Mouse (Mus musculus): Measurements from ENCODE around the gene Adam12. TPM values are rescaled to one million over a fixed set of nuclear protein-coding genes. Genes with fewer than 3 reads are reported as not detected.

The Adam12 gene
- polyA plus RNA-seq, 1 experiment from 2014 or later: 0.93 TPM

DNA sequence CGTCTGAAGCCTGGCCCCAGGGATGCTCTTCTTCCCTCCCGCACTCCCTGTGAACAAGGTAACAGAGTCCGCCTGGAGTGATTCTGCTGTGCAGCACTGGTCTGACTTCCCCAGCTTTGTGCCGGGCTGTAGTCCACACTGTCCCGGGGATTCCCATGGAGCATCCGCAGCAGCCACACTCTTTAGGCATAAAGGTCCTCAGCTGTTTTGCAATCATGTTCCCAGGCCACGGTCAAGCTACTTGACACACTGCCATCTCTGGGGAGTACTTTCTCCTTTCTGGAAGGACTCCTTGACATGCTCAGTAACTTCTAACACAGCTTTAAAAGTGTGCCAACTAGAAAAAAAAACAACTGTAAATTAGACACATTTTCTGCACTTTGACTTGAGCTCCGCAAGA lies 116.5 kb downstream of the Adam12 start:
- Histone ChIP-seq H3K4me3 (no peak overlapping the region), H3K36me3 (replicated peaks) (no peaks in the 10 kb centered on the region), H3K4me1 (no peaks in the 10 kb centered on the region), H3K27me3 (ENCODE audit: poor library complexity, severe bottlenecking) (no peaks in the 10 kb centered on the region), H3K27ac (no peak overlapping the region), H3K9me3 (no peaks in the 10 kb centered on the region)
- 89% methylated on average over 8 of the region's 8 CpGs for WGBS
- no peak for DNase-seq (ENCODE audit: extremely low spot score, low spot score)

DNA sequence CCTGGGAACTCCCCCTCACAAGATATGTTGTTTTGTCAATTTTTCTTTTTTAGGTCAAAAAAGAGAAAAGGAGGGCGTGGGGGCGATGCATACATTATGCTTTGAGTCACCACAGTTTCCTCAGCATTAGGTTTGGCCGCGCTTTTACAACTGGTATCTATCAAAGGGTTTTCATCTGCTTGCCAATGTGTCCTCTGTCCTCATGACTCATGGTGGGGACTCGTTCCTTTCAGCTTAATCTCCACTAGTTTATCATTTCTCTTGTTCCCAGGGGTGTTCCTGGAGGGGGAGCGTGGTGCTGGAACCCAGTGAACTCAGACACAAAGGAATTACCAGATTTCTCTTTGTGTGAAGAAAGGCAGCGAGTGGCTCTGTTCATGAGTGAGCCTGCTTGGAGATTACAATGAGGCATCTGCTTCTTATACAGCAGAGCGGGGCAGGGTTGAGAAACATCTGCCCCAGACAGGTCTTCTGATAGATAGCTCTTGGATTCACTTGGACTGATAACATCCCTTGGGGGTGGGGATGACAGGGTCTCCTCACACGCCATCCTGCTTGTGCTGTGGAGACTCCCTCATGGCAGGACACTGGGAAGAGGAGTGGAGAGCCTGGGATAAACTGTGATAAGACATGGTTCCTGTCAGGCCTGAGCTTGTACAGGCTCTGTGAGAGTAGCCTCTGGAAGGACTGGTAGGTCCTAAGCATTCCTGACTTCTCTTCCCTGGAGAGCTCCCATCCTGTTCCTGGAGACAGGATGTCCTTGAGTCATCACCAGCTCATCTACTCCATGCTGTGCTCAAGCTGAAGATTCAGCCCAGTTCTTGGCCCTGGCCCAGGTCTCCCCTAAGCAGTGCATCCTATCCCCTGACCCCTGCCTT lies 117.4 kb downstream of the Adam12 start:
- 84% methylated on average over 9 of the region's 9 CpGs for WGBS
- H3K4me1 ChIP-seq: no peaks in the 10 kb centered on the region
- no peaks in the 10 kb centered on the region for H3K9me3 ChIP-seq
- no peak for DNase-seq (ENCODE audit: extremely low spot score, low spot score)
- no peak overlapping the region for H3K4me3 ChIP-seq
- H3K27me3 ChIP-seq (ENCODE audit: poor library complexity, severe bottlenecking): no peaks in the 10 kb centered on the region
- no peak overlapping the region for H3K27ac ChIP-seq
- H3K36me3 ChIP-seq (replicated peaks): no peaks in the 10 kb centered on the region

DNA sequence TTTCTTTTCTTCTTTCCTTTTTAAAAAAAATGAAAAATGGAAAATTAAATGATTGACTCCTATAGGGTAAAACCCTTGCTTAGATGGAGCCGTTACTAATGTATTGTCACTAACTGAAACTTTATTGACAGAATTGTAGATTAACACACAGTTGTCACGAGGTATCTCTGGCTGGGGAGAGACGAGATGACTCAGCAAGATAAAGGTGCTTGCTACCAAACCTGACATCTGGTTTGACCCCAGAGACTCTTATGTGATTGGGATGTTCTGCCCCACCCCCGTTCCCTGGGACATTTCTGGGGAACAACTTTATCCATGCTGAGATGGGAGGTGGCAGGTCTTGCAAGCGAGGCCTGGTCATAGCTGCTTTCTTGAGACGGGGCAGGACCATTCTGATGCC lies 118.1 kb downstream of the Adam12 start:
- Histone ChIP-seq H3K4me1 (no peaks in the 10 kb centered on the region), H3K4me3 (no peak overlapping the region), H3K27ac (no peak overlapping the region), H3K9me3 (no peaks in the 10 kb centered on the region), H3K27me3 (ENCODE audit: poor library complexity, severe bottlenecking) (no peaks in the 10 kb centered on the region), H3K36me3 (replicated peaks) (no peaks in the 10 kb centered on the region)
- DNase-seq (ENCODE audit: extremely low spot score, low spot score): no peak
- WGBS: 86% methylated on average over 6 of the region's 6 CpGs

DNA sequence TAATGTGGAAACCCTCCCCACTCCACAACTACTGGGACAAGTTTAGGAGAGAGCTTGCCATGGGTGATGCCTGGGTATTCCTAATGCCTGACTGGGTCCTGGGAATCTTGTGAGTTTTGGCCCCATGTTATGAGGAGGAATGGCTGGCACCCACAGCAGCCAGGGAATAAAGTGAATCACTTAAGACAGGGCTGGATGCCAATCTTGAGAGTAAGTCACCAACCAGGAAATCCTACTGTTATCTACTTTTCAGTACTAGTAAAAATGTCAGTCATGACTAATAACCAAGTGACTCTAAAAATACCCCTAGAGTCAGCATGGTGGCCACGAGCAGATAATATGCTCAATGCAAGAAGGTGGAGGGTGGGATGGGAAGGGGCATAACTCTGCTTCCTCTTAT lies 121.8 kb downstream of the Adam12 start:
- Histone ChIP-seq H3K27ac (no peak overlapping the region), H3K36me3 (replicated peaks) (no peaks in the 10 kb centered on the region), H3K4me3 (no peak overlapping the region), H3K9me3 (no peaks in the 10 kb centered on the region), H3K27me3 (ENCODE audit: poor library complexity, severe bottlenecking) (no peaks in the 10 kb centered on the region), H3K4me1 (no peaks in the 10 kb centered on the region)
- DNase-seq (ENCODE audit: extremely low spot score, low spot score): no peak
- WGBS: 85% methylated on average over 1 of the region's 1 CpGs

DNA sequence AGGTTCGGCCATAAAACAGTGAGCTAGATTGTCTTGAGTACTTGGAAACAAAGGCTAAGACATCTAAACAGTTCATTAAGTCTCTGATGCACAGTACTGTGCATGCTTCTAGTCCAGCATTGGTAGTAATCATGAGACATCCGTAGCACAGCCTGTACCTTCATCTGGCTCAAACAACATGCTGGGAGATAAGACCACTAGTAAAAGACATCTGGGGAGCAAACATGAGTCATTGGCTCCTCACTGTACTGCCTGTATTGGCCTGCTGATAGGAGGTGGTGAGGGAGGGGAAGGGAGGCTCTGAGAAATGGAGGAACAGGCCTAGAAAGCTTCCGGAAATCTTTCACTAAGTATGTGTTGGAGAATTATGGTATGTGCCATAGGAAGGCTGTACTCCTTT lies 124.1 kb downstream of the Adam12 start:
- no peak for DNase-seq (ENCODE audit: extremely low spot score, low spot score)
- H3K4me3 ChIP-seq: no peak overlapping the region
- H3K27ac ChIP-seq: no peak overlapping the region
- WGBS: 91% methylated on average over 3 of the region's 3 CpGs
- H3K36me3 ChIP-seq (replicated peaks): no peaks in the 10 kb centered on the region
- H3K4me1 ChIP-seq: no peaks in the 10 kb centered on the region
- H3K27me3 ChIP-seq (ENCODE audit: poor library complexity, severe bottlenecking): no peaks in the 10 kb centered on the region
- H3K9me3 ChIP-seq: no peaks in the 10 kb centered on the region

DNA sequence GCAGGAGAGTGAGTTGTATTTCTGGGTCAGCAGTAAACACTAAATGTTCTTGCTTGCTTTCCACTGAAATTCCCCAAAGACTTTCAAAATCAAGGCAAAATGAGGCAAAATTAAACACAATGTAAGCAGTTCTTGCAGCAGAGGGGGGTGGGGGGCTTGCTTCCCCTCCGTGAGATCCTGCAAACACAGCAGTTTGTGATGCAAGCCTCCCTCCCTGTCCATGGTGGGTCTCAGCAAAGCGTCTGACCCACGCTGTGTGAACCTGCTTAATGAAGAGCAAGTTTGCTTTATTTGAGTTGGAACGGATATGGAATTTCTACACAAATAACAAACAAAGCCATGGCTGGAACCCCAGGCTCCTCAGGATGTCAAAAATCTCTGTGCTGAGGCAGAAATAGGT lies 132.9 kb downstream of the Adam12 start:
- Histone ChIP-seq H3K4me3 (no peak overlapping the region), H3K27me3 (ENCODE audit: poor library complexity, severe bottlenecking) (no peaks in the 10 kb centered on the region), H3K9me3 (no peaks in the 10 kb centered on the region), H3K4me1 (peaks cover 5% of the 10 kb centered on the region), H3K36me3 (replicated peaks) (no peaks in the 10 kb centered on the region), H3K27ac (no peak overlapping the region)
- WGBS: 62% methylated on average over 4 of the region's 4 CpGs
- no peak for DNase-seq (ENCODE audit: extremely low spot score, low spot score)

DNA sequence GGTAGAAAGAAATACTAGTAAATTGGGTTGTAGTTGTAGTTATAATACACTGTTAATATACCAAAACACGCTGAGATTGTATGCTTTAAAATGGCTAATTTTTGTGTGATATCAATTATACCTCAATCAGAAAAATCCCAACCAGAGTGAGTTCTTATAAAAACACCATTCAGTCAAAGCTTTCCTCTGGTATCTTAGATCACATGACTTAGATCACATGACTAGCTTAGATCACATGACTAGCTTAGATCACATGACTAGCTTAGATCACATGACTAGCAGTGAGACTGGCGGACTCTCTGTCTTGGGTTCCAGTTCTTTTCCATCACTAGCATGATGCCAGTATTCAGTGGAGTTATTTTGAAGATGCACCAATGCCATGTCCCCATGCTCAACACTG lies 134.1 kb downstream of the Adam12 start:
- H3K9me3 ChIP-seq: no peaks in the 10 kb centered on the region
- H3K4me3 ChIP-seq: no peak overlapping the region
- H3K36me3 ChIP-seq (replicated peaks): no peaks in the 10 kb centered on the region
- WGBS: 91% methylated on average over 2 of the region's 2 CpGs
- no peaks in the 10 kb centered on the region for H3K27me3 ChIP-seq (ENCODE audit: poor library complexity, severe bottlenecking)
- H3K4me1 ChIP-seq: peaks cover 6% of the 10 kb centered on the region
- no peak overlapping the region for H3K27ac ChIP-seq
- DNase-seq (ENCODE audit: extremely low spot score, low spot score): no peak

DNA sequence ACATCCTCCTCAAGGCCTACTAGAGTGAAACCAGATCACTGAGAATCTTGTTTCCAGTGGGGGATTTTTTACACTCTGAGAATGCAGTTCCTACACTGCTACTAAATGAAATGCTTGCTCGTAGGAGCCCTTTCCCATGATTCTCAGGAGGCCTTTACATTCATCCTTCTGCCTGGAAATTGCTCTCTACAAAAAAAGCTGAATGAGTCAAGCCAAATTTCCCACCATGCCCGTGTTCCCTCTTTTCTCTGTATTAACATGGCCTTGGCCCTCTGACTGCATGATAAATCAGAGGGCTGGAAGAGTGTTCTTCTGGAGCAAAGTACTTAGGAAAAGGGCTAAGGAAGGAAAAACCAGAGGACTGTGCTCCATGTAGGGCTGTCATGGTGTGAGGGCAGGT lies 138.1 kb downstream of the Adam12 start:
- Histone ChIP-seq H3K27ac (0 out of 2 replicates have a peak overlapping the region, but pooled peaks have one; percentile 15), H3K4me3 (no peak overlapping the region), H3K27me3 (ENCODE audit: poor library complexity, severe bottlenecking) (no peaks in the 10 kb centered on the region), H3K36me3 (replicated peaks) (no peaks in the 10 kb centered on the region), H3K4me1 (peaks cover 9% of the 10 kb centered on the region), H3K9me3 (no peaks in the 10 kb centered on the region)
- DNase-seq (ENCODE audit: extremely low spot score, low spot score): no peak
- 83% methylated on average over 2 of the region's 2 CpGs for whole genome bisulfite sequencing

DNA sequence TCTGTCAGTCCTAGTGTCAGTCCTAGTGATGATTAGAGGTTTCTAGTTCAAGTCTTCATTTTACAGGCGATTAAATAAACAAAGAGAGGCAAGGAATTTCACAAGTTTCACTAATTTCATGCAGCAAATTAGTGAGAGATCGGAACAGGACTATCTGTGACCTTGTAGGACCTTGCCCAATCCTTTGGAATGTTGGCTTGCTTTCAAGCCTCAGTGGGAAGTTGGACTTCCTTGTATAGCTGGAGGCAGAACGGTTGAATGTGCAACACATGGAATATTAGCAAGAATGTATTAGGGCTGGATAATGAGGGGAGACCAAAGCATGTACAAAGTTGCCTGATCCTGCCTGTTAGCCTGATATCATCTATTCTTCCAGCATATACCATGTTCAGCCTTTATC lies 141.2 kb downstream of the Adam12 start:
- no peaks in the 10 kb centered on the region for H3K36me3 ChIP-seq (replicated peaks)
- H3K4me1 ChIP-seq: peaks cover 10% of the 10 kb centered on the region
- H3K27me3 ChIP-seq (ENCODE audit: poor library complexity, severe bottlenecking): no peaks in the 10 kb centered on the region
- H3K9me3 ChIP-seq: no peaks in the 10 kb centered on the region
- WGBS: 77% methylated on average over 3 of the region's 3 CpGs
- no peak overlapping the region for H3K27ac ChIP-seq
- DNase-seq (ENCODE audit: extremely low spot score, low spot score): no peak
- no peak overlapping the region for H3K4me3 ChIP-seq

DNA sequence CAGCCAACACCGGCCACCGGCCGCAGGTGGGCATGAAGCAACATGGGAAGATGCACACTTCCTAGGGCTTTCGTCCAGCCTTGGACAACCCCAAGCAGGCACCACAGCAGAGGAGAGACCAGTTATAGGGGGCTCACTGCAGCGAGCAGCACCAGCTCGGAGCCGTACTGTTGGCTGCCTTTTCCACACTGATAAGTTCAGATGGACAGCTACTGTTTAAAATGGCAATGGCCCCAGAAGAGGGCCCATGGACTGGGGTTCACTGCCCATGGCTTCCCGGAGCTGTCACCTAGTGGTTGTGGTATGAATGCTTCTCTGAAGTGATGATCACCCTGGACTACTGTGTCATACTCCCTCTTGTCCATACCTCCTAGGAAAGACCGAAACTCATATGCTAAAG lies 141.7 kb downstream of the Adam12 start:
- H3K4me3 ChIP-seq: no peak overlapping the region
- no peaks in the 10 kb centered on the region for H3K36me3 ChIP-seq (replicated peaks)
- no peak overlapping the region for H3K27ac ChIP-seq
- 95% methylated on average over 9 of the region's 9 CpGs for WGBS
- peaks cover 10% of the 10 kb centered on the region for H3K4me1 ChIP-seq
- no peaks in the 10 kb centered on the region for H3K27me3 ChIP-seq (ENCODE audit: poor library complexity, severe bottlenecking)
- no peaks in the 10 kb centered on the region for H3K9me3 ChIP-seq
- DNase-seq (ENCODE audit: extremely low spot score, low spot score): no peak

DNA sequence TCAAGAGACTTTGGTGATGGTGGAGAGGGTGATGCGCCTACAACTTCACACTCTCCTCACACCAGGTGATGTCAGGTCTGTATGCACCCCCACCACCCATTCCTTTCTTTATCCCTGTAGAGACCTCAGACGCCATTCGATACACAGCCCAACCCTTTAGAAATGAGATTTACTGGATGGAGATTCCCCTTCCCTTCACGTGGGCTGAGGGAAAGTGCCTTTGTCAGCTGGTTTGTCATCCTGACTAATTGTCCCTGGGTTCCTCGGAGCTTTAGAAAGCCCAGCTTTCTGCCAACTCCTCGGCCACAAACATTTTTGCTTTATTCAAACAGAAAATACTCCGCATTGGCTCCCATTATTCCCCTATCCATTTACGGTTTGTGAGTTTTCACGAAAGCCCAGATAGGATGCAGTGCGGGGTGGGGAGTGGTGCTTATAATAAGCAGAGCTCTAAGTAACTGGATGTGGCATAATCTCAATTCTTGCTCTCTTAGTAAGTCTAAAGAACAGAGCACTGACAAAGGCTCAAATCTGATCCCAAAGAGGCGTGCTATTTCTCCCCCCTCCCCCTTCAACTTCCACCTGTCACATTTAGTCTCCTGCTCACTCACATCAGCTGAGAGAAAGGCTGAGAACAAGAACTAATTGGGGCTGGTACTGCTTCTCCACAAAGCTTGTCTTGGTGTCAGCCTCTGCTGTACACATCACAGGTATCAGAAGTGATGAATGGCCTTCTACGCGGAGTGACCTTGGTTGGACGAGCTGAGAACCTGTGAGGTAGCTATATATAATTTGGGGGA lies 143.2 kb downstream of the Adam12 start:
- Histone ChIP-seq H3K4me1 (0 out of 2 replicates have a peak, but pooled peaks cover 7% of the 10 kb centered on the region), H3K36me3 (replicated peaks) (no peaks in the 10 kb centered on the region), H3K4me3 (no peak overlapping the region), H3K9me3 (no peaks in the 10 kb centered on the region), H3K27ac (no peak overlapping the region), H3K27me3 (ENCODE audit: poor library complexity, severe bottlenecking) (no peaks in the 10 kb centered on the region)
- 88% methylated on average over 14 of the region's 14 CpGs for WGBS
- no peak for DNase-seq (ENCODE audit: extremely low spot score, low spot score)

DNA sequence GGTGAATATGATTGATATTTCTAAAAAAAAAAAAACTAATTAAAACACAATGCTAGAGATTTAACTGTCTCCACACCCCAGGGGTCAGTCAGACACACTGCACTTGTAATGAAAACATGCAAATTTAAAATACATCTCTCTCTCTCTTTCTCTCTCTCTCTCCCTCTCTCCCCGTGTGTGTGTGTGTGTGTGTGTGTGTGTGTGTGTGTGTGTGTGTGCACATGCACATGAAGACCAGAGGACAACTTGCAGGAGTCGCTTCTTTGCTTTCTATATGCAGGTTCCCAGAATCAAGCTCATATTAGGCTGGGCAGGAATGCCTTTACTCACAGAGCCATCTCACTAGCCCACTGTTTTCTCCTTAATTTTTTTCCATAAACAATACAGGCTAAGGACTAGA lies 146.6 kb downstream of the Adam12 start:
- Histone ChIP-seq H3K36me3 (replicated peaks) (no peaks in the 10 kb centered on the region), H3K4me1 (0 out of 2 replicates have a peak, but pooled peaks cover 7% of the 10 kb centered on the region), H3K27me3 (ENCODE audit: poor library complexity, severe bottlenecking) (no peaks in the 10 kb centered on the region), H3K27ac (no peak overlapping the region), H3K9me3 (no peaks in the 10 kb centered on the region), H3K4me3 (no peak overlapping the region)
- 78% methylated on average over 2 of the region's 2 CpGs for WGBS
- DNase-seq (ENCODE audit: extremely low spot score, low spot score): no peak

DNA sequence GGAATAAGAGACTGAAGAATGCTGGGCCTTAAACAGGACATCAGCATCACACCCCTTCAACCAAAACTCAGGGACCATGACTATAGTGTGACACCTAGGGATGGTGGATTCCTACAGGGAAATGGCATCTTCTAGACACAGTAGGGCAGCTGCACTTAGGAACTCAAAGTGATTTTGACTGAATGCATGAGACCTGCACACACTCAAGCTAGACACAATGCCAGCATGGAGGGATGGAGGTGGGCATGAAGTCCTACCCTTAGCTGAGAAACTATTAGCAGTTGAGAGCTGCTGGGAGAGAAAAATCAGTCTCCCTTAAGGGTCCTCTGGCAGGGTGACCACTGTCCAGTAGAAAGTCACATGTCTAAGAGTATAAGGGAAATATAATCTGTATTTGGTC lies 147.0 kb downstream of the Adam12 start:
- Histone ChIP-seq H3K4me3 (no peak overlapping the region), H3K9me3 (no peaks in the 10 kb centered on the region), H3K36me3 (replicated peaks) (no peaks in the 10 kb centered on the region), H3K27me3 (ENCODE audit: poor library complexity, severe bottlenecking) (no peaks in the 10 kb centered on the region), H3K27ac (no peak overlapping the region), H3K4me1 (0 out of 2 replicates have a peak, but pooled peaks cover 7% of the 10 kb centered on the region)
- no peak for DNase-seq (ENCODE audit: extremely low spot score, low spot score)
